Mouse (Mus musculus) ES-Bruce4 (cell line): ENCODE measurements around the gene Cpa2.

ENCODE experiments used
- CTCF ChIP-seq: IDR thresholded peaks from one replicate; pipeline ENCODE4 v1.8.1; 2011; ENCODE audit warnings: low read depth, low read length
- EP300 ChIP-seq: IDR thresholded peaks from 2 replicates; pipeline ENCODE4 v1.6.1; 2011; ENCODE audit warnings: low read depth, low read length; ENCODE audit not compliant: insufficient read depth
- POLR2A ChIP-seq: IDR thresholded peaks from one replicate; pipeline ENCODE4 v1.8.1; 2011; ENCODE audit warnings: low read length; ENCODE audit not compliant: insufficient read depth

- TF ChIP-seq EP300 (no peak), CTCF (no peak), POLR2A (no peak)
Measured at GRCm38 (mm10) chr6:30589819-30590218, 48.4 kb downstream of the Cpa2 start.
